Mouse (Mus musculus) layer of hippocampus, postnatal 14 days (tissue): ENCODE results near the gene Sfmbt2. TPM values are rescaled to one million over a fixed set of nuclear protein-coding genes. Genes with fewer than 3 reads are reported as not detected.

Source experiments
- DNase-seq, 2 experiments: peaks; one replicate each; pipeline ENCODE4 v3.0.0; 2021 to 2022; ENCODE audit warnings: low spot score in 2 of 2, mixed read lengths in 1 of 2
- microRNA-seq, 2 experiments: library from miRNA; unstranded; fragments of <30 nt; microRNA quantifications; one replicate each; pipeline ENCODE4 v1.2.0; 2021
- total RNA-seq, 2 experiments: library from RNA; stranded (reverse); gene quantifications; 2 replicates each; pipeline ENCODE4 v1.2.3; 2021

Gene Sfmbt2
- total RNA-seq, 2 experiments from 2014 or later: 5.0 to 6.1 TPM

GRCm38 (mm10) chr2:10542388-10542787 is 172.1 kb downstream of the Sfmbt2 start:
- DNase-seq: peak in 1 of 2 experiments; percentile 1

- no peak for DNase-seq
Observed at GRCm38 (mm10) chr2:10558816-10559215, 188.5 kb downstream of the Sfmbt2 start.

GRCm38 (mm10) chr2:10565491-10565890 is 195.2 kb downstream of the Sfmbt2 start:
- DNase-seq: no peak

- DNase-seq: no peak
Observed at GRCm38 (mm10) chr2:10569392-10569791, 199.1 kb downstream of the Sfmbt2 start.

- no peak for DNase-seq
Observed at GRCm38 (mm10) chr2:10572311-10572710, 202.0 kb downstream of the Sfmbt2 start.

GRCm38 (mm10) chr2:10575962-10576740 is 205.8 kb downstream of the Sfmbt2 start:
- no peak for DNase-seq

- DNase-seq: no peak
Observed at GRCm38 (mm10) chr2:10582673-10583072, 212.4 kb downstream of the Sfmbt2 start.

GRCm38 (mm10) chr2:10583103-10583502 is 212.8 kb downstream of the Sfmbt2 start:
- DNase-seq: no peak

- DNase-seq: peak in 1 of 2 experiments; percentile 32
Observed at GRCm38 (mm10) chr2:10591310-10591709, 221.0 kb downstream of the Sfmbt2 start.

GRCm38 (mm10) chr2:10615500-10615899 is 245.2 kb downstream of the Sfmbt2 start:
- no peak for DNase-seq

Small RNAs within 50 kb of the gene (microRNA-seq; reads per million reads assigned to microRNA genes)
- gene Gm22051 (0 reads per million in 2 experiments), gene Gm22072 (0 to 0.57 reads per million in 2 experiments), gene Gm22091 (0 reads per million in 2 experiments), gene Gm22166 (0 reads per million in 2 experiments), gene Gm22239 (0 to 0.23 reads per million in 2 experiments), gene Gm22626 (0 reads per million in 2 experiments), gene Gm22635 (0 reads per million in 2 experiments), gene Gm22677 (0 reads per million in 2 experiments), gene Gm22678 (0 reads per million in 2 experiments), gene Gm22775 (0 reads per million in 2 experiments), gene Gm22925 (0 reads per million in 2 experiments), gene Gm23108 (0 reads per million in 2 experiments), gene Gm23288 (0 reads per million in 2 experiments), gene Gm23542 (0 reads per million in 2 experiments), gene Gm23569 (0 reads per million in 2 experiments), gene Gm23571 (0 reads per million in 2 experiments), gene Gm23578 (0 reads per million in 2 experiments), gene Gm23651 (0 reads per million in 2 experiments), gene Gm23988 (0 reads per million in 2 experiments), gene Gm24028 (0 reads per million in 2 experiments), gene Gm24167 (0 reads per million in 2 experiments), gene Gm24315 (0 reads per million in 2 experiments), gene Gm24342 (0 reads per million in 2 experiments), gene Gm24488 (0 reads per million in 2 experiments), gene Gm24640 (0 reads per million in 2 experiments), gene Gm24673 (0 reads per million in 2 experiments), gene Gm24761 (0 reads per million in 2 experiments), gene Gm24806 (0 reads per million in 2 experiments), gene Gm25022 (0 reads per million in 2 experiments), gene Gm25158 (0 reads per million in 2 experiments), gene Gm25263 (0 to 0.28 reads per million in 2 experiments), gene Gm25285 (0 reads per million in 2 experiments), gene Gm25316 (0 reads per million in 2 experiments), gene Gm25451 (0 reads per million in 2 experiments), gene Gm25673 (0 reads per million in 2 experiments), gene Gm25680 (0 reads per million in 2 experiments), gene Gm25701 (0 reads per million in 2 experiments), gene Gm25753 (0 reads per million in 2 experiments), gene Gm25943 (0 reads per million in 2 experiments), gene Gm26060 (0 reads per million in 2 experiments), gene Gm26073 (0 reads per million in 2 experiments), gene Gm26092 (0 reads per million in 2 experiments), gene Gm26156 (0 reads per million in 2 experiments), gene Gm26229 (0 reads per million in 2 experiments), gene Gm26398 (0 reads per million in 2 experiments), gene Gm26426 (0 reads per million in 2 experiments), gene Gm26431 (0 reads per million in 2 experiments), gene Gm26491 (0 reads per million in 2 experiments), gene Mir297a-2 (0 to 0.28 reads per million in 2 experiments), gene Mir297a-3 (0 reads per million in 2 experiments), gene Mir297a-4 (0 reads per million in 2 experiments), gene Mir297b (0 reads per million in 2 experiments), gene Mir297c (0 reads per million in 2 experiments), gene Mir466 (0 reads per million in 2 experiments), gene Mir466b-1 (0 reads per million in 2 experiments), gene Mir466b-2 (0 reads per million in 2 experiments), gene Mir466b-3 (0 reads per million in 2 experiments), gene Mir466b-4 (0 reads per million in 2 experiments), gene Mir466b-5 (0 reads per million in 2 experiments), gene Mir466b-6 (0 reads per million in 2 experiments), gene Mir466b-7 (0 reads per million in 2 experiments), gene Mir466b-8 (0 reads per million in 2 experiments), gene Mir466c-1 (0 reads per million in 2 experiments), gene Mir466c-2 (0 reads per million in 2 experiments), gene Mir466d (0 reads per million in 2 experiments), gene Mir466e (0 reads per million in 2 experiments), gene Mir466f-1 (0 reads per million in 2 experiments), gene Mir466f-2 (0 reads per million in 2 experiments), gene Mir466f-3 (0 reads per million in 2 experiments), gene Mir466g (0 reads per million in 2 experiments), gene Mir466h (0 reads per million in 2 experiments), gene Mir466l (0 reads per million in 2 experiments), gene Mir466m (0 reads per million in 2 experiments), gene Mir466n (0.68 to 1.4 reads per million in 2 experiments), gene Mir466o (0 reads per million in 2 experiments), gene Mir466p (0 reads per million in 2 experiments), gene Mir467a-1 (0 reads per million in 2 experiments), gene Mir467a-10 (0 reads per million in 2 experiments), gene Mir467a-2 (0 reads per million in 2 experiments), gene Mir467a-3 (0 reads per million in 2 experiments), gene Mir467a-4 (0 reads per million in 2 experiments), gene Mir467a-5 (0 reads per million in 2 experiments), gene Mir467a-6 (0 reads per million in 2 experiments), gene Mir467a-7 (0 reads per million in 2 experiments), gene Mir467a-8 (0 reads per million in 2 experiments), gene Mir467a-9 (0 reads per million in 2 experiments), gene Mir467b (0 reads per million in 2 experiments), gene Mir467c (74.2 to 74.5 reads per million in 2 experiments), gene Mir467d (919 to 1,250 reads per million in 2 experiments), gene Mir467e (310 to 356 reads per million in 2 experiments), gene Mir669a-1 (0 reads per million in 2 experiments), gene Mir669a-10 (0 reads per million in 2 experiments), gene Mir669a-11 (0 reads per million in 2 experiments), gene Mir669a-12 (0 reads per million in 2 experiments), gene Mir669a-2 (0 reads per million in 2 experiments), gene Mir669a-3 (0 reads per million in 2 experiments), gene Mir669a-4 (0 reads per million in 2 experiments), gene Mir669a-5 (0 reads per million in 2 experiments), gene Mir669a-6 (0 reads per million in 2 experiments), gene Mir669a-7 (0 reads per million in 2 experiments), gene Mir669a-8 (0 reads per million in 2 experiments), gene Mir669a-9 (0 reads per million in 2 experiments), gene Mir669b (0 reads per million in 2 experiments), gene Mir669c (458 to 558 reads per million in 2 experiments), gene Mir669d (0 reads per million in 2 experiments), gene Mir669d-2 (0 reads per million in 2 experiments), gene Mir669e (8.8 to 34.3 reads per million in 2 experiments), gene Mir669f (0.28 to 0.45 reads per million in 2 experiments), gene Mir669g (0 reads per million in 2 experiments), gene Mir669h (4.8 to 7.7 reads per million in 2 experiments), gene Mir669i (0 reads per million in 2 experiments), gene Mir669j (0 reads per million in 2 experiments), gene Mir669k (0 reads per million in 2 experiments), gene Mir669l (53.6 to 138 reads per million in 2 experiments), gene Mir669m-1 (0 reads per million in 2 experiments), gene Mir669m-2 (0 reads per million in 2 experiments), gene Mir669o (221 to 365 reads per million in 2 experiments), gene Mir669p-1 (0 reads per million in 2 experiments), gene Mir669p-2 (0 reads per million in 2 experiments)

Other genes with a start within 250 kb of the Sfmbt2 start
- 1 to 10 TPM; 1.1 to 2.3 TPM for gene Itih2, start 239.1 kb upstream of the Sfmbt2 start, total RNA-seq
- 10 to 100 TPM; 17.9 to 21.0 TPM for gene Itih5, start 216.9 kb upstream of the Sfmbt2 start, total RNA-seq